8 mouse cellular contexts compared by ENCODE assay signal in the genomic region with DNA sequence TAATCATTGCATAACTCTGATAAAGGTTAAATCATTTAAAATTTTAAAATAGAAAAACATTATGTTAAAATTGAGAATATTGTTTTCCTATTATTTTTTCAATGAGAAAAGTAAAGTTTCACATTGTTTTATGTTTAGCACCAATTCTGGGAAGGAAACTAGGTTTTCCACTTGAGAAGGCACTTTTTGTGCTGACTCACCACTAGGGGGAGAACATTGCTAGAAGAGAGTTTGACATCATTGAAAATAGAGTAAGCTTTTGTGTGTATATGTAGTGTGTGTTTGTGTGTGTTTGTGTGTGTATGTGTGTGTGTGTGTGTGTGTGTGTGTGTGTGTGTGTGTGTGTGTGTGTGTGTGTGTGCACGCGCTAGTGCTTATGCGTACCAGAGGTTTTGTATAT.
DNase-seq lines count a peak whose midpoint lies in the region; ATAC-seq lines count a peak whose summit lies in the region.
"Had no signal": no experiment of that assay in that cellular context is flagged by ENCODE, and none has a peak within 500 bp of the region (broad histone marks: within the 10 kb centered on the region; RNA-seq: fewer than 3 reads in every experiment).

No protein-coding gene starts in this region.

- no peak overlapping the region for H3K4me3 ChIP-seq in kidney, embryonic 16.5 days (ENCODE audit: low read length)
- H3K4me3 ChIP-seq: erythroblast, embryonic 14.5 days had no signal

- H3K9me3 ChIP-seq in kidney, embryonic 16.5 days (ENCODE audit: low read length): peaks cover 4% of the 10 kb centered on the region; the same call in 1 of the 2 replicates

- H3K36me3 ChIP-seq in kidney, embryonic 16.5 days (ENCODE audit: insufficient read depth, low read length): peaks cover 5% of the 10 kb centered on the region; the same call in 1 of the 2 replicates

- no peaks in the 10 kb centered on the region for H3K4me1 ChIP-seq in kidney, embryonic 16.5 days (ENCODE audit: insufficient read depth, low read length)

- no peaks in the 10 kb centered on the region for H3K27me3 ChIP-seq in kidney, embryonic 16.5 days (ENCODE audit: insufficient read depth, low read length)

- no peak overlapping the region for H3K27ac ChIP-seq in kidney, embryonic 16.5 days (ENCODE audit: low read length)

- no peak overlapping the region for H3K4me2 ChIP-seq in kidney, embryonic 16.5 days (replicated peaks; ENCODE audit: low read depth, low read length)

- WGBS in kidney, embryonic 16.5 days: 84% methylated on average over 3 of the region's 3 CpGs

- H3K9ac ChIP-seq in kidney, embryonic 16.5 days (replicated peaks; ENCODE audit: low read length): no peak overlapping the region

- DNase-seq in kidney, postnatal 14 days: peak; percentile 13
- DNase-seq in Muller cell, postnatal 12 days (ENCODE audit: inconsistent ontology term): peak; percentile 21
- peak; percentile 55 to 78 for DNase-seq in cerebellum, postnatal 10 days
- DNase-seq in mesoderm, embryonic 11.5 days (ENCODE audit: low read depth, low spot score): peak; percentile 17
- DNase-seq in natural killer cell, adult 2 months (ENCODE audit: low spot score in 2 of 2): no peak
- DNase-seq in urinary bladder, postnatal 10 days (ENCODE audit: low spot score): no peak

- no peak for ATAC-seq in kidney, embryonic 16.5 days (ENCODE audit: low FRiP score, low TSS enrichment)

Comparison
In these comparisons a context has a peak if more than half of its experiments do, and no peak if none do; other contexts are left out.
1. DNase-seq: peak in kidney, postnatal 14 days (single experiment), Muller cell, postnatal 12 days (single experiment), cerebellum, postnatal 10 days (2 of 2) and mesoderm, embryonic 11.5 days (single experiment); none in natural killer cell, adult 2 months (0 of 2) and urinary bladder, postnatal 10 days (single experiment).